Mouse (Mus musculus): ENCODE measurements around the gene Pip5k1b. TPM values are rescaled to one million over a fixed set of nuclear protein-coding genes. Genes with fewer than 3 reads are reported as not detected.

The Pip5k1b gene
- polyA plus RNA-seq, 1 experiment, result 3.1 TPM

GRCm38 (mm10) chr19:24493887-24494286 is 61.8 kb downstream of the Pip5k1b start:
- no peaks in the 10 kb centered on the region for H3K36me3 ChIP-seq (ENCODE audit: control insufficient read depth, insufficient read depth, low read length)
- H3K27me3 ChIP-seq (ENCODE audit: control insufficient read depth, insufficient read depth, low read length), result no peaks in the 10 kb centered on the region
- no peak overlapping the region for H3K27ac ChIP-seq (ENCODE audit: insufficient read depth, low read length)
- no peak overlapping the region for H3K4me3 ChIP-seq (ENCODE audit: extremely low read depth, insufficient read depth, insufficient read length)
- no peak for TF ChIP-seq CTCF (IDR thresholded peaks at IDR 0.05; ENCODE audit: extremely low read depth, insufficient read depth, insufficient read length, insufficient replicate concordance)
- no peak for TF ChIP-seq POLR2A (IDR thresholded peaks at IDR 0.05; ENCODE audit: low read depth, low read length)
- H3K4me1 ChIP-seq (ENCODE audit: control insufficient read depth, insufficient read depth, insufficient read length), result no peaks in the 10 kb centered on the region
- no peak for DNase-seq (ENCODE audit: low read depth in 1 of 2, low spot score in 2 of 2)
- 57% methylated on average over 4 of the region's 4 CpGs for WGBS

DNA sequence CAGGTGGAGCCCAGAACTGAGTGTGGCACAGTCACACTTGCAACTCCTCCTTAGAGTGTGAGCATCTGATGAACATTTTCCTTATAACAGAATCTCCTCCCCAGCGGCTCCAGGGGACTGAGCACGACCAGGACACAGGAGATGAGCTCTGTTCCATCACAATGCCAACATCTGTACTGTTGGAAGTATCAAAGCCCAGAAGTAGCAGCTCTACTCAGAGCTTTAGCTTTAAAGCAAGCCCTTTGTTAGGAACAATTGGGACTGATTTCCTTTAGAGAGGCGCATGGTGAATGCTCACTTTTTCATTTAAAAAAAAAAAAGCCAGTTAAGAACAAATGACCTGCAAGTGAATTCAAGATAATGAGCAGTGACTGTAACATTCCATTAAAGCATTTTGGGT is 63.8 kb downstream of the Pip5k1b start:
- no peaks in the 10 kb centered on the region for H3K27me3 ChIP-seq (ENCODE audit: control insufficient read depth, insufficient read depth, low read length)
- H3K36me3 ChIP-seq (ENCODE audit: control insufficient read depth, insufficient read depth, low read length), result no peaks in the 10 kb centered on the region
- TF ChIP-seq CTCF (IDR thresholded peaks at IDR 0.05; ENCODE audit: extremely low read depth, insufficient read depth, insufficient read length, insufficient replicate concordance) (no peak), POLR2A (IDR thresholded peaks at IDR 0.05; ENCODE audit: low read depth, low read length) (no peak)
- no peak overlapping the region for H3K27ac ChIP-seq (ENCODE audit: insufficient read depth, low read length)
- 95% methylated on average over 3 of the region's 3 CpGs for WGBS
- H3K4me3 ChIP-seq (ENCODE audit: extremely low read depth, insufficient read depth, insufficient read length), result no peak overlapping the region
- DNase-seq (ENCODE audit: low read depth in 1 of 2, low spot score in 2 of 2), result no peak
- H3K4me1 ChIP-seq (ENCODE audit: control insufficient read depth, insufficient read depth, insufficient read length), result no peaks in the 10 kb centered on the region

DNA sequence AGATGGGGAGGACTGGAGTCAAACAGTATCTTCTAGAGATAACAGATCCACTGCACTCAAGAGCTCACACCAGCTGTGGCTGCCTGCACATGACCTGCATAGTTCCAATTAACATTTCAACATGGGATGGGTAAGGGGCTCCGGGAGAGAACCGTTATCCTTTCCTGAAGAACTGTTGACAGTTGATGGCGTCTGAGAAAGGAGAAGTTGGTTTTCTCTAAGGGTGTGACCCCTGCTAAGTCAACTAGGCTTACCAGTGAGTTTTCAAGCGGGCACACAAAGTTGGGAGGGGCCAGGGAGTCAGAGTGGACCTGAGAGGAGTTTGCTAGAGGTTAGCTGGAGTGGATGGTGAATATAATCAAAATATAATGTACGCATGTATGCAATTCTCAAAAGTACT is 65.4 kb downstream of the Pip5k1b start:
- DNase-seq (ENCODE audit: low read depth in 1 of 2, low spot score in 2 of 2), result no peak

GRCm38 (mm10) chr19:24486433-24487296 is 69.0 kb downstream of the Pip5k1b start:
- Histone ChIP-seq H3K4me3 (ENCODE audit: extremely low read depth, insufficient read depth, insufficient read length) (no peak overlapping the region), H3K27me3 (ENCODE audit: control insufficient read depth, insufficient read depth, low read length) (no peaks in the 10 kb centered on the region), H3K4me1 (ENCODE audit: control insufficient read depth, insufficient read depth, insufficient read length) (no peaks in the 10 kb centered on the region), H3K36me3 (ENCODE audit: control insufficient read depth, insufficient read depth, low read length) (no peaks in the 10 kb centered on the region), H3K27ac (ENCODE audit: insufficient read depth, low read length) (no peak overlapping the region)
- 86% methylated on average over 8 of the region's 8 CpGs for WGBS
- TF ChIP-seq POLR2A (IDR thresholded peaks at IDR 0.05; ENCODE audit: low read depth, low read length) (no peak), CTCF (IDR thresholded peaks at IDR 0.05; ENCODE audit: extremely low read depth, insufficient read depth, insufficient read length, insufficient replicate concordance) (no peak)
- DNase-seq (ENCODE audit: low read depth in 1 of 2, low spot score in 2 of 2), result no peak

More for the DNA sequence above, 65.4 kb downstream of the Pip5k1b start:
- Histone ChIP-seq H3K4me1 (ENCODE audit: control insufficient read depth, insufficient read depth, insufficient read length) (no peaks in the 10 kb centered on the region), H3K27ac (ENCODE audit: insufficient read depth, low read length) (no peak overlapping the region), H3K27me3 (ENCODE audit: control insufficient read depth, insufficient read depth, low read length) (no peaks in the 10 kb centered on the region), H3K4me3 (ENCODE audit: extremely low read depth, insufficient read depth, insufficient read length) (no peak overlapping the region), H3K36me3 (ENCODE audit: control insufficient read depth, insufficient read depth, low read length) (no peaks in the 10 kb centered on the region)
- TF ChIP-seq POLR2A (IDR thresholded peaks at IDR 0.05; ENCODE audit: low read depth, low read length), result no peak
- TF ChIP-seq CTCF (IDR thresholded peaks at IDR 0.05; ENCODE audit: extremely low read depth, insufficient read depth, insufficient read length, insufficient replicate concordance), result no peak
- WGBS, result 42% methylated on average over 5 of the region's 5 CpGs

DNA sequence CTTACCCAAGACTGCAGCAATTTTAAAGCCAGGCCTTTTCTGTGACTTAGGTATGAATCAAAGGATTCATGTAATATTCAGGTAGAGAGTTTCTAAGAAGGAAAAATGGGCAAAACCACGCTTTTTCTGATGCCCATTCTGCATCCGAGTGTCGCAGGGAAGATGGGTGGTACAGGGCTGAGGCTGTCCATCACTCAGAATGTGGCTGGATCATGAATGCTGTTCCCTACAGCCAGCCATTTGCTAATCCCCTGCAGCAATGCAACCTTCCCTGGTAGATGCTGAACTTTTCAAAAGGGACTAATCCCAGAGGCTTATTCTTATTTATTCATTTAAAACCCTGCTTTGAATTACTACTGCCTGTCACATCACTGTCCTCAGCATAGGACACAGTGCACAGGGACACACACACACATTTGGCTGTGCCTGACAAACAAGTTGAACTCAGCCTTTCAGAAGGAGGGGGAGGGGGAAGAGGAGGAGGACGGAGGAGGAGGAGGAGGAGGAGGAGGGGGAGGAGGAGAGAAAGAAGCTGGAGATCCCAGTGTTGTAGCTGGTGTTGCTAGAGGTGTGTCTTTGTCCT is 71.0 kb downstream of the Pip5k1b start:
- H3K27me3 ChIP-seq (ENCODE audit: control insufficient read depth, insufficient read depth, low read length), result no peaks in the 10 kb centered on the region
- no peaks in the 10 kb centered on the region for H3K4me1 ChIP-seq (ENCODE audit: control insufficient read depth, insufficient read depth, insufficient read length)
- no peak overlapping the region for H3K27ac ChIP-seq (ENCODE audit: insufficient read depth, low read length)
- no peak overlapping the region for H3K4me3 ChIP-seq (ENCODE audit: extremely low read depth, insufficient read depth, insufficient read length)
- DNase-seq (ENCODE audit: low read depth in 1 of 2, low spot score in 2 of 2), result no peak
- 82% methylated on average over 4 of the region's 4 CpGs for whole genome bisulfite sequencing
- no peaks in the 10 kb centered on the region for H3K36me3 ChIP-seq (ENCODE audit: control insufficient read depth, insufficient read depth, low read length)
- TF ChIP-seq CTCF (IDR thresholded peaks at IDR 0.05; ENCODE audit: extremely low read depth, insufficient read depth, insufficient read length, insufficient replicate concordance), result no peak
- TF ChIP-seq POLR2A (IDR thresholded peaks at IDR 0.05; ENCODE audit: low read depth, low read length), result no peak

DNA sequence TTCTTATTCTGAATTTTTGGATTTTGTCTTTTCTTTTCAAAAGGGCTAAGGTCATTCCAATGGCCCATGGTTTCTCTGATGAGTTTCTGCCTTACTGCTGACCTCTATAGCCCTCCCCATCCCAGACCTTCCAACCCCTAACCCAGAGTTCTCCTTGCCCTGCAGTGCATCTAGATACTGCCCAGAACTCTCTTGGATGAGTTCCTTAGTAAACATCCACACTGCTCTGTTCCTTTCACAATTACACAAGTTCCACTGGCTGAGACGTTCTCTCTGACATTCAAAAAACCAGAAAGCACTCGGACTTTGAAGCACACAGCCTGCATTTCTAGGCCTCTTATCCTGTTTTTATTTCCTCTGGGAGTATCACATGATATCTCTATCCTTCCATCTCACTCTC is 74.8 kb downstream of the Pip5k1b start:
- WGBS, result 81% methylated on average over 2 of the region's 2 CpGs
- TF ChIP-seq POLR2A (IDR thresholded peaks at IDR 0.05; ENCODE audit: low read depth, low read length), result no peak
- TF ChIP-seq CTCF (IDR thresholded peaks at IDR 0.05; ENCODE audit: extremely low read depth, insufficient read depth, insufficient read length, insufficient replicate concordance), result no peak

More for the DNA sequence above, 74.8 kb downstream of the Pip5k1b start:
- Histone ChIP-seq H3K36me3 (ENCODE audit: control insufficient read depth, insufficient read depth, low read length) (no peaks in the 10 kb centered on the region), H3K27ac (ENCODE audit: insufficient read depth, low read length) (no peak overlapping the region), H3K27me3 (ENCODE audit: control insufficient read depth, insufficient read depth, low read length) (no peaks in the 10 kb centered on the region), H3K4me3 (ENCODE audit: extremely low read depth, insufficient read depth, insufficient read length) (no peak overlapping the region), H3K4me1 (ENCODE audit: control insufficient read depth, insufficient read depth, insufficient read length) (peaks cover 2% of the 10 kb centered on the region; the same call in 1 of the 2 replicates)
- no peak for DNase-seq (ENCODE audit: low read depth in 1 of 2, low spot score in 2 of 2)

Data from spleen, adult 2 months (tissue).